Mouse (Mus musculus) CH12.LX (cell line): ENCODE results near the gene Ate1.

Experiments used
- CTCF ChIP-seq, 2 experiments: IDR thresholded peaks in 1 of 2; conservative IDR thresholded peaks in 1 of 2; 2 replicates each; pipeline ENCODE4 v1.5.1; 2011 to 2012; ENCODE audit warnings: low read depth in 2 of 2, low read length in 2 of 2, improper control_type of control experiment in 1 of 2, inconsistent platforms in 1 of 2, mild to moderate bottlenecking in 1 of 2, moderate library complexity in 1 of 2
- E2F4 ChIP-seq: IDR thresholded peaks from 2 replicates; pipeline ENCODE4 v1.6.1; 2011; ENCODE audit warnings: low read depth, low read length, improper control_type of control experiment; ENCODE audit not compliant: insufficient replicate concordance
- EP300 ChIP-seq: IDR thresholded peaks from 2 replicates; pipeline ENCODE4 v1.6.1; 2011; ENCODE audit warnings: low read length, improper control_type of control experiment
- GABPA ChIP-seq: IDR thresholded peaks from 2 replicates; pipeline ENCODE4 v1.6.1; 2012; ENCODE audit warnings: low read depth, low read length, improper control_type of control experiment, inconsistent platforms; ENCODE audit not compliant: insufficient replicate concordance
- MAX ChIP-seq: IDR thresholded peaks from 2 replicates; pipeline ENCODE4 v1.6.1; 2011; ENCODE audit warnings: low read length, improper control_type of control experiment
- MXI1 ChIP-seq: IDR thresholded peaks from 2 replicates; pipeline ENCODE4 v1.6.1; 2011; ENCODE audit warnings: mild to moderate bottlenecking, low read depth, low read length, improper control_type of control experiment
- POLR2A ChIP-seq: IDR thresholded peaks from 2 replicates; pipeline ENCODE4 v1.6.1; 2011; ENCODE audit warnings: low read depth, mild to moderate bottlenecking, improper control_type of control experiment, low read length
- USF1 ChIP-seq: IDR thresholded peaks from 2 replicates; pipeline ENCODE4 v1.6.1; 2014; ENCODE audit warnings: low read depth, mild to moderate bottlenecking, inconsistent platforms, low read length, improper control_type of control experiment
- ZC3H11A ChIP-seq: IDR thresholded peaks from 2 replicates; pipeline ENCODE4 v1.6.1; 2012; ENCODE audit warnings: low read depth, mild to moderate bottlenecking, inconsistent platforms, low read length, improper control_type of control experiment
- ZKSCAN1 ChIP-seq: IDR thresholded peaks from 2 replicates; pipeline ENCODE4 v1.6.1; 2012; ENCODE audit warnings: low read depth, inconsistent platforms, low read length, improper control_type of control experiment, borderline replicate concordance

DNA sequence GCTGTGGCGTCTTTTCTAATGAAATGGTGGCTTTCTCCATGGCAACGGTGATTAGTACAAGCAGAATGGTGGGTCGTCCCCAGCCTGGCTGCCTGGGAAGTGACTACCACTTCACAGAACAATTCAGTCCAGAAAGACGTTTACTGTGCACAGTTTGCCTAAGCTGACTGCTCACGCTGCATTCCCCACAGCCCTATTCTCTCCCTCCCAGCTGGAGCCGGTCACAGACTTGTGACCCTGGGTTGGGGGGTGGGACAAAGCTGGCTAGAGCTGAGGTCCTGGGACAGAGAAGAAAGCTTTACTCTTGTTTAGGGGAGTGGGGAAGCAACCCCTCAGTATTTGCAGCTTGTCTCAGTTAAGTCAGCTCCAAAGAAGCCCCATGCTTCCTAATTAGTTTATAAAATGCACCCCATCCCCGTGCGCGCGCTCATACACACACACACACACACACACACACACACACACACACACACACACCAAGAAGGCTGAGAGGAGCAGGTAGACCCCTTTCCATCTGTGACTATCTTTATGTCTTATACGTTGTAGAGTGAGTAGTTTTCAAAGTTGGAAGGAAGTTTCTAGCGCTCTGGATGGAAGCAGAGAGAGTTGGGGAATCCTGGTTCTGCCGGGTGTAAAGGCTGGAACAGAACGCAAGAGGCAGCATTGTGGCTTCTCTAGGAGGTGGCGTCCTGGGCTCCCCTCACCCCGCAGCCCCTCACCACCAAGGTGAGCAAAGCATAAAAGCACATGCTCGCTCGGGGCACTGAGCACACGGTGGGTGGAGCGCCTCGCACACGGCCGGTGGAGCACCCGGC is 151.1 kb downstream of the Ate1 start:
- TF ChIP-seq POLR2A = no peak
- no peak for TF ChIP-seq EP300
- TF ChIP-seq ZKSCAN1 = no peak
- TF ChIP-seq MAX = no peak
- no peak for TF ChIP-seq USF1
- no peak for TF ChIP-seq ZC3H11A
- TF ChIP-seq CTCF (conservative IDR thresholded peaks at IDR 0.05 in 1 of 2, IDR thresholded peaks at IDR 0.05 in 1 of 2; ENCODE audit: low read depth in 2 of 2, low read length in 2 of 2) = no peak
- no peak for TF ChIP-seq GABPA
- no peak for TF ChIP-seq MXI1
- TF ChIP-seq E2F4 = no peak
